Mouse (Mus musculus): ENCODE measurements around the gene Dnali1. TPM values are rescaled to one million over a fixed set of nuclear protein-coding genes. Genes with fewer than 3 reads are reported as not detected.
A peak's percentile ranks its signal among the peaks of the same experiment; 100 is the strongest.

The Dnali1 gene
- polyA plus RNA-seq, 1 experiment from 2014 or later: 1.1 TPM

DNA sequence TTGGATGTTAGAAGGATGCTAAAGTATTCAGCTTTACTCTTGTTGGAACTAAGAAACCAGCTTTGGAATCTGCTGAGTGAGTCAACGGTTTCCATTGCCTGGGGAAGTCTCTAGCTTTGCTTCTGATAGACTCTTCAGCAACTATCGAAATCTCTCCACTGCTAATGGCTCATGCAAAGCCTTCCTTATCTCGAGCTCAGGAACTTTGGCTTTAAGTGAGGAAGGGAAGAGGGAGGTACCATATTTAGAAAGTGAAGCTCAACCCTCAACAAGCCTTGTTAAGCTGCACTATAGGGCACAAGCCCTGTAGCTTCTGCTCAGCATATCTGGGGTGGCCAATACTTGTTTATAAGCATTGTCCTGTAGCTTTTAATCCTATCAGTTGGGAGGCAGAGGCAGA is 8.2 kb downstream of the Dnali1 start:
- H3K27ac ChIP-seq (ENCODE audit: low read depth, low read length): no peak overlapping the region
- no peaks in the 10 kb centered on the region for H3K27me3 ChIP-seq (replicated peaks; ENCODE audit: control insufficient read depth, insufficient read depth, low read length)
- ATAC-seq: no peak

GRCm38 (mm10) chr4:125056476-125056875 is 9.0 kb downstream of the Dnali1 start:
- Histone ChIP-seq H3K9me3 (replicated peaks; ENCODE audit: control insufficient read depth, low read length) (no peaks in the 10 kb centered on the region), H3K36me3 (ENCODE audit: control insufficient read depth, insufficient read depth, low read length) (peaks cover 49% of the 10 kb centered on the region), H3K27me3 (replicated peaks; ENCODE audit: control insufficient read depth, insufficient read depth, low read length) (no peaks in the 10 kb centered on the region), H3K4me2 (ENCODE audit: low read length) (no peak overlapping the region), H3K9ac (ENCODE audit: low read length) (no peak overlapping the region), H3K27ac (ENCODE audit: low read depth, low read length) (no peak overlapping the region), H3K4me1 (ENCODE audit: control insufficient read depth, insufficient read depth, low read length) (no peaks in the 10 kb centered on the region), H3K4me3 (ENCODE audit: low read depth, low read length) (no peak overlapping the region)
- DNase-seq (ENCODE audit: low spot score) (no peak), ATAC-seq (no peak)
- WGBS: 86% methylated on average over 4 of the region's 4 CpGs

More for the DNA sequence above, 8.2 kb downstream of the Dnali1 start:
- 67% methylated on average over 3 of the region's 3 CpGs for WGBS
- H3K4me3 ChIP-seq (ENCODE audit: low read depth, low read length): no peak overlapping the region
- H3K36me3 ChIP-seq (ENCODE audit: control insufficient read depth, insufficient read depth, low read length): peaks cover 44% of the 10 kb centered on the region
- no peak for DNase-seq (ENCODE audit: low spot score)
- H3K4me2 ChIP-seq (ENCODE audit: low read length): no peak overlapping the region
- H3K9me3 ChIP-seq (replicated peaks; ENCODE audit: control insufficient read depth, low read length): no peaks in the 10 kb centered on the region
- H3K9ac ChIP-seq (ENCODE audit: low read length): no peak overlapping the region
- H3K4me1 ChIP-seq (ENCODE audit: control insufficient read depth, insufficient read depth, low read length): no peaks in the 10 kb centered on the region

GRCm38 (mm10) chr4:125055385-125055784 is 10.1 kb downstream of the Dnali1 start:
- no peak for DNase-seq (ENCODE audit: low spot score)
- no peak for ATAC-seq
- Histone ChIP-seq H3K9me3 (replicated peaks; ENCODE audit: control insufficient read depth, low read length) (no peaks in the 10 kb centered on the region), H3K9ac (ENCODE audit: low read length) (no peak overlapping the region), H3K4me3 (ENCODE audit: low read depth, low read length) (no peak overlapping the region), H3K4me2 (ENCODE audit: low read length) (no peak overlapping the region), H3K36me3 (ENCODE audit: control insufficient read depth, insufficient read depth, low read length) (peaks cover 60% of the 10 kb centered on the region), H3K4me1 (ENCODE audit: control insufficient read depth, insufficient read depth, low read length) (no peaks in the 10 kb centered on the region), H3K27ac (ENCODE audit: low read depth, low read length) (no peak overlapping the region), H3K27me3 (replicated peaks; ENCODE audit: control insufficient read depth, insufficient read depth, low read length) (no peaks in the 10 kb centered on the region)
- WGBS: 93% methylated on average over 9 of the region's 9 CpGs

GRCm38 (mm10) chr4:125044454-125044853 is 21.0 kb downstream of the Dnali1 start:
- DNase-seq (ENCODE audit: low spot score): no peak
- no peaks in the 10 kb centered on the region for H3K4me1 ChIP-seq (ENCODE audit: control insufficient read depth, insufficient read depth, low read length)
- no peaks in the 10 kb centered on the region for H3K9me3 ChIP-seq (replicated peaks; ENCODE audit: control insufficient read depth, low read length)
- no peak overlapping the region for H3K4me2 ChIP-seq (ENCODE audit: low read length)
- H3K27me3 ChIP-seq (replicated peaks; ENCODE audit: control insufficient read depth, insufficient read depth, low read length): no peaks in the 10 kb centered on the region
- WGBS: 87% methylated on average over 7 of the region's 7 CpGs
- ATAC-seq: no peak
- H3K9ac ChIP-seq (ENCODE audit: low read length): no peak overlapping the region
- no peak overlapping the region for H3K27ac ChIP-seq (ENCODE audit: low read depth, low read length)
- peaks cover 98% of the 10 kb centered on the region for H3K36me3 ChIP-seq (ENCODE audit: control insufficient read depth, insufficient read depth, low read length)
- no peak overlapping the region for H3K4me3 ChIP-seq (ENCODE audit: low read depth, low read length)

DNA sequence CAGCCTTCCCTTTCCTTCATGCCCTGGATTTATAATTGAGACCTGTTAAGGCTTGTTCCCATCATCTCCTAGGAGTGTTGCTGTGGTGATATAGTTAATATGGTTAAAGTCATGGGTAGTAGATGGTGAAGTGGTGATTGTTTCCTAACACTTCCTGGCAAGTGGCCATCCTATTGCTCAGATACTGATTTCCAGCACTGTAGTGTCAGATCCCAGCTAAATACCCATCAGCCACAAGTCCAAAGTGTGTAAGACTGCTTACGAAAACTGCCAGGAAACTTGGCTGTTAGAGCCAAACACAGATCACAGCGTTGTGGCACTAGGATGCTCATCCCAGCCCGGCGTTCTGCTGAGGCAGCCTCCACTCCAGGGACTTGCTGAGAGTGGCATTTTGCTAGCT is 31.2 kb downstream of the Dnali1 start:
- no peak overlapping the region for H3K4me3 ChIP-seq (ENCODE audit: low read depth, low read length)
- DNase-seq (ENCODE audit: low spot score): no peak
- H3K36me3 ChIP-seq (ENCODE audit: control insufficient read depth, insufficient read depth, low read length): peaks cover 35% of the 10 kb centered on the region
- no peak overlapping the region for H3K9ac ChIP-seq (ENCODE audit: low read length)
- H3K27ac ChIP-seq (ENCODE audit: low read depth, low read length): no peak overlapping the region
- no peaks in the 10 kb centered on the region for H3K27me3 ChIP-seq (replicated peaks; ENCODE audit: control insufficient read depth, insufficient read depth, low read length)
- ATAC-seq: no peak
- H3K4me2 ChIP-seq (ENCODE audit: low read length): no peak overlapping the region
- H3K4me1 ChIP-seq (ENCODE audit: control insufficient read depth, insufficient read depth, low read length): peaks cover 11% of the 10 kb centered on the region
- 94% methylated on average over 4 of the region's 4 CpGs for WGBS
- no peaks in the 10 kb centered on the region for H3K9me3 ChIP-seq (replicated peaks; ENCODE audit: control insufficient read depth, low read length)

DNA sequence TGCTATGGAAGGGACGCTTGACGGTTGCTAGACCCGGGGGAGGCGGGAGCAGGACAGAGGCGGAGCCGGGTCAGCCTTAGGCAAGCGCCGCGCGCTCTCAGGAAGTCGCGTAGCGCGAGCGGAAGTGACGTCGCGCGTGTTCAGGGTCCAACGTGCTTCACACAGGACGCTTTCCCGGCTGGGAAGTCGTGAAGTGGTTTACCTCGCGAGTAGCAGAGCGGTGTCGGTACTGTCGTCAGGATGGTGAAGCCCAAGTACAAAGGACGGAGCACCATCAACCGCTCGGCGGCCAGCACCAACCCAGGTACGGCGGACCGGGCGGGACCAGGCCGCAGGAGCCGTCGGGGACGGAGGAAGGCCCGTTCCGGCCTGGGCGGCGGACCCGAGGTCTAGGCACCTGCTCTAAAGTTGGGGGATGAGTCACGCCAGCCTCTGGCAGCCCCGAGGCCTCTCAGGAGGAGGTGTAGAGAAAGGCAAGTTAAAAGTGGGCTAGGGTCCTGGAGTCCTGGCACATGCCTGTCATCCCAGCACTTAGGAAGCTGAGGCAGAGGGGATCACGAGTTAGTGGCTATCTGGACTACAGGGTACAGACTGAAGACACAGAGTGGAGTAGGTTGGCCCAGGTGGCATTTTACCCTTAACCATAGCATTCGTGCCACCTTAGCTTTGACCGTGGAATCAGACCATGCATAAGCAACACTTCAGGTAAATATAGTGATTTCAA is 35.5 kb downstream of the Dnali1 start:
- Histone ChIP-seq H3K27ac (ENCODE audit: low read depth, low read length) (peak overlapping the region; percentile 22; the same call in 1 of the 2 replicates), H3K36me3 (ENCODE audit: control insufficient read depth, insufficient read depth, low read length) (peaks cover 3% of the 10 kb centered on the region), H3K4me3 (ENCODE audit: low read depth, low read length) (peak overlapping the region; percentile 94), H3K4me2 (ENCODE audit: low read length) (peak overlapping the region; percentile 97), H3K9ac (ENCODE audit: low read length) (peak overlapping the region; percentile 88), H3K9me3 (replicated peaks; ENCODE audit: control insufficient read depth, low read length) (no peaks in the 10 kb centered on the region), H3K27me3 (replicated peaks; ENCODE audit: control insufficient read depth, insufficient read depth, low read length) (no peaks in the 10 kb centered on the region), H3K4me1 (ENCODE audit: control insufficient read depth, insufficient read depth, low read length) (peaks cover 11% of the 10 kb centered on the region)
- DNase-seq (ENCODE audit: low spot score) (peak; percentile 97), ATAC-seq (peak; percentile 98)
- under 1% methylated on average over 50 of the region's 50 CpGs for WGBS

DNA sequence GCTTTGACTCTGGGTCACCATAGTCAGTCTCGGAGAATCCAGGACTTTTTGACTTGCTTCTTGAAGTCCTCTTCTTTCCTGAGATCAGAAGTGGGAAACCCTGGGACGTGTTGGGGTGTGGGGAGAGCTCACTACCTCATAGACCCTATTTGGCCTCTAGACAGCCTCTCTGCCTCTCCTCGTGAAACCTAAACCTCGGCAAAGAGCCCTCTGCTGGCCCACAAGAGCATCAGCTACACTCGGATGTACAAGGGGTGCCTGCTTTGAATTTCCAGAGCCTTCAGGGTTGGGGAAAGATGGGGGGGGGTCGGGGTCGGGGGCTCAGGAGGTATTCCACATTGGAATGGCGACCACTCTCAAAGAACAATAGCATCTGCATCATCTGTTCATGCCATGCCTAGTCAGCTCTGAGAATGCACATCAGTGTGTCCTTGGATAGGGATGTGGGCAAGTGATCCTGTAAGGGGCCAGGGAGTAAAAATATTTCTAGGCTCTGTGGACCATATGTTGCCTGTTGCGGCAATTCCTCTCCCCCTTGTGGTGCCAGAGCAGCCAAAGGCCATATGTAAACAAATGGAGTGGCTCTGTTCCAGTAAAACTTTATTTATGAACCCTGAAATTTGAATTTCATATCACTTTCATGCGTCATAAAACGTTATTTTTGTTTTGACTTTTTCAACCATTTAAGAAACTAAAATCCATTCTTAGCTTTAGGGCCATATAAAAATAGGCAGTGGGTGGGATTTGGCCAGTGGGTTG is 44.5 kb downstream of the Dnali1 start:
- peak; percentile 46 for DNase-seq (ENCODE audit: low spot score)
- Histone ChIP-seq H3K9me3 (replicated peaks; ENCODE audit: control insufficient read depth, low read length) (no peaks in the 10 kb centered on the region), H3K27ac (ENCODE audit: low read depth, low read length) (no peak overlapping the region), H3K36me3 (ENCODE audit: control insufficient read depth, insufficient read depth, low read length) (no peaks in the 10 kb centered on the region), H3K4me2 (ENCODE audit: low read length) (no peak overlapping the region), H3K4me3 (ENCODE audit: low read depth, low read length) (no peak overlapping the region), H3K9ac (ENCODE audit: low read length) (no peak overlapping the region), H3K4me1 (ENCODE audit: control insufficient read depth, insufficient read depth, low read length) (no peaks in the 10 kb centered on the region), H3K27me3 (replicated peaks; ENCODE audit: control insufficient read depth, insufficient read depth, low read length) (no peaks in the 10 kb centered on the region)
- ATAC-seq: no peak
- 35% methylated on average over 11 of the region's 11 CpGs for WGBS

DNA sequence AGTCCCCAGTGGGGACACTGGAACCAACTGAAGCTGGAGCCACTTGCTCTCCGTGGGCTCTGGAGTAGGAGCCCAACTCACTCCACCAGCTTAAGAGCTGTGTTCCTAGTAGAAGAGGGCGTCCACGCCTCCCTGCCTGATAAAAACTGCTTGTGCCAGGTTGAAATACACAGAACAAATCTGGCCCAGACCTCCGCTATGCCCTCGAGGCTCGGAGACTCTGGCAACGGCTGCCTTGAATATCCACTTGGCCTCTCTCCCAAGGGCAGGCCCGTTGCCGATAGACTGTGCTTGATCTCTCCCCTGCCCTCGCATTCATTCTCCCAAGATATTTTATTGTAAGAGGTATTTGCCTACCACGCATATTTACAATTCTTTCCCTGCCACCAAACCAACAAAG is 48.1 kb downstream of the Dnali1 start:
- ATAC-seq: no peak
- WGBS: 78% methylated on average over 11 of the region's 11 CpGs
- Histone ChIP-seq H3K4me2 (ENCODE audit: low read length) (no peak overlapping the region), H3K27me3 (replicated peaks; ENCODE audit: control insufficient read depth, insufficient read depth, low read length) (no peaks in the 10 kb centered on the region), H3K27ac (ENCODE audit: low read depth, low read length) (no peak overlapping the region), H3K36me3 (ENCODE audit: control insufficient read depth, insufficient read depth, low read length) (no peaks in the 10 kb centered on the region), H3K9ac (ENCODE audit: low read length) (no peak overlapping the region), H3K4me1 (ENCODE audit: control insufficient read depth, insufficient read depth, low read length) (no peaks in the 10 kb centered on the region), H3K4me3 (ENCODE audit: low read depth, low read length) (no peak overlapping the region), H3K9me3 (replicated peaks; ENCODE audit: control insufficient read depth, low read length) (no peaks in the 10 kb centered on the region)
- DNase-seq (ENCODE audit: low spot score): no peak

All from forebrain, embryonic 14.5 days (tissue).